Mouse (Mus musculus): ENCODE data around the gene Trim31.

Gene Trim31

GRCm38 (mm10) chr17:36957999-36958743 is 60.3 kb downstream of the Trim31 start, which contains the start of the genes Znrd1 and Znrd1as:
TSS of gene Znrd1 (minus strand) at chr17:36958559.
TSS of gene Znrd1as (plus strand) at chr17:36958592.
- H3K4me1 ChIP-seq (replicated peaks; ENCODE audit: low read depth, low read length), result peaks cover 39% of the 10 kb centered on the region
- no peaks in the 10 kb centered on the region for H3K27me3 ChIP-seq (ENCODE audit: insufficient read depth, low read length)
- peak within 1 kb of the TSS; percentile 92 for H3K4me3 ChIP-seq (replicated peaks; ENCODE audit: low read length)
- peaks cover 45% of the 10 kb centered on the region for H3K36me3 ChIP-seq (ENCODE audit: insufficient read depth, low read length)
- no peak for TF ChIP-seq POU5F1 (IDR thresholded peaks at IDR 0.05; ENCODE audit: borderline replicate concordance, low read length)
- H3K9me3 ChIP-seq (ENCODE audit: low read length), result no peaks in the 10 kb centered on the region

DNA sequence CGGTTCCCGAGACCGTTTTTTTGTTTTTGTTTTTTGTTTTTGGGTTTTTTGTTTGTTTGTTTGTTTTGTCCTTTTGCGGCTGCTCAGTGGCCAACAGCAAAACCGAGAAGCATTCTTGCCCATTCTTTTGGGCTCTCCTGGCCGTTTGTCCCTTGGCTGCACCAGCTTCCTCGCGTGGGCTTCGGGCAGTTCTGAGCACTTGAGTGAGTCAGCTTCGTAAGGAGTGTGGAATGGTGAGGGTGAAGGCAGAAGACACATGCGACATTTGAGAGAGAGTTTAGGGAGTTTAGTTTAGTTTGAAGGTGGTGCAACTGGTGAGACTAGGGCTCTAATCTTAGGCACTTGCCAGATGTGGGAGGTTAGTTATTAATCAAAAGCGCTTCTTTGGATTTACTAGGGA is 61.0 kb downstream of the Trim31 start:
- H3K27me3 ChIP-seq (ENCODE audit: insufficient read depth, low read length), result no peaks in the 10 kb centered on the region
- H3K9me3 ChIP-seq (ENCODE audit: low read length), result no peaks in the 10 kb centered on the region
- peaks cover 36% of the 10 kb centered on the region for H3K4me1 ChIP-seq (replicated peaks; ENCODE audit: low read depth, low read length)
- peaks cover 46% of the 10 kb centered on the region for H3K36me3 ChIP-seq (ENCODE audit: insufficient read depth, low read length)
- H3K4me3 ChIP-seq (replicated peaks; ENCODE audit: low read length), result peak overlapping the region; percentile 92
- TF ChIP-seq POU5F1 (IDR thresholded peaks at IDR 0.05; ENCODE audit: borderline replicate concordance, low read length) (no peak), NANOG (IDR thresholded peaks at IDR 0.05; ENCODE audit: borderline replicate concordance, low read length) (no peak), CTCF (conservative IDR thresholded peaks at IDR 0.05; ENCODE audit: low read length) (no peak)

Measured in E14TG2a.4 (cell line).